Mouse (Mus musculus): ENCODE measurements around the gene Coil.

DNA sequence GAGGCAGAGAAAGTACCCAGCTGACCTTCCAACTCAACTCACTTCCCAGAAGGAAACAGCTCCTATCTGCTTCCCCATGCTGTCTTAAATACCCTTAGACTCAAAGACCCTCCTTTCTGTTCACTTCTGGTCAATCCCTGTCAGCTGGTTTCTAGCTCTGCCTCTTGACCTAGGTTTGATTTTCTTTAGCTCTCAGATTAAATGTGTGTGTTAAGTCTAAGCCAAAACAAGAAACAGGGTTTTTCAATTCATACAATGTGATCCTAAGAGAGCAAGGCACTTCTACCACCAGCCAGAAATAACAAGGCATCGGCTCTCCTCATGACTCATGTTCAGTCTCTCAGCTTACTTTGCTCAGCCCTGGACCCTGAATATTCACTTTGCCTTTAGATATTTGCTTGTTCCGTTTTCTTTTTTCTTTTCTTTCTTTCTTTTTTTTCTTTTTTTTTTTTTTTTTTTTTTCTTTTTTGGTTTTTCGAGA is 3.1 kb upstream of the Coil start, which contains the start of gene Elobl:
- TF ChIP-seq CTCF (IDR thresholded peaks at IDR 0.05; ENCODE audit: low read depth) (no peak), EP300 (optimal IDR thresholded peaks at IDR 0.05) (no peak)

Data from stomach, postnatal 0 days (tissue).